Mouse (Mus musculus): ENCODE measurements around the gene Cdkn2c. TPM values are rescaled to one million over a fixed set of nuclear protein-coding genes. Genes with fewer than 3 reads are reported as not detected.

Cdkn2c gene
- total RNA-seq, 2 experiments from 2014 or later: 3.4 to 4.5 TPM

- intact Hi-C loops (cut with DNase I): loop anchor here (2.0 kb wide), 1 partner anchor 324 kb away; no protein-coding TSS in a partner anchor
- no peak for TF ChIP-seq CTCF (IDR thresholded peaks at IDR 0.05)
- no peak for DNase-seq (ENCODE audit: extremely low spot score in 1 of 2, low spot score in 2 of 2)
Observed at GRCm38 (mm10) chr4:109656301-109656700, 10.7 kb downstream of the Cdkn2c start.

GRCm38 (mm10) chr4:109655738-109656137, 11.3 kb downstream of the Cdkn2c start:
- intact Hi-C loops (cut with DNase I): loop anchor here (2.0 kb wide), 1 partner anchor 325 kb away; no protein-coding TSS in a partner anchor

More at GRCm38 (mm10) chr4:109656301-109656700, 10.7 kb downstream of the Cdkn2c start:
- no peak overlapping the region for H3K4me3 ChIP-seq
- no peak overlapping the region for H3K27ac ChIP-seq

GRCm38 (mm10) chr4:109654701-109655100, 12.3 kb downstream of the Cdkn2c start:
- intact Hi-C loops (cut with DNase I): no loop called here
- TF ChIP-seq CTCF (IDR thresholded peaks at IDR 0.05): no peak
- DNase-seq (ENCODE audit: extremely low spot score in 1 of 2, low spot score in 2 of 2): no peak
- H3K4me3 ChIP-seq: no peak overlapping the region
- H3K27ac ChIP-seq: no peak overlapping the region

More at GRCm38 (mm10) chr4:109655738-109656137, 11.3 kb downstream of the Cdkn2c start:
- DNase-seq (ENCODE audit: extremely low spot score in 1 of 2, low spot score in 2 of 2): no peak
- no peak for TF ChIP-seq CTCF (IDR thresholded peaks at IDR 0.05)
- no peak overlapping the region for H3K4me3 ChIP-seq
- no peak overlapping the region for H3K27ac ChIP-seq

- no peak for DNase-seq (ENCODE audit: extremely low spot score in 1 of 2, low spot score in 2 of 2)
- intact Hi-C loops (cut with DNase I): no loop called here
- Histone ChIP-seq H3K27ac (no peak overlapping the region), H3K4me3 (no peak overlapping the region)
- no peak for TF ChIP-seq CTCF (IDR thresholded peaks at IDR 0.05)
Observed at GRCm38 (mm10) chr4:109653251-109653650, 13.7 kb downstream of the Cdkn2c start.

GRCm38 (mm10) chr4:109649331-109649730, 17.7 kb downstream of the Cdkn2c start:
- H3K4me3 ChIP-seq: no peak overlapping the region
- TF ChIP-seq CTCF (IDR thresholded peaks at IDR 0.05): no peak
- intact Hi-C loops (cut with DNase I): no loop called here
- H3K27ac ChIP-seq: no peak overlapping the region
- no peak for DNase-seq (ENCODE audit: extremely low spot score in 1 of 2, low spot score in 2 of 2)

GRCm38 (mm10) chr4:109647281-109647680, 19.7 kb downstream of the Cdkn2c start:
- intact Hi-C loops (cut with DNase I): no loop called here
- TF ChIP-seq CTCF (IDR thresholded peaks at IDR 0.05): no peak
- no peak overlapping the region for H3K27ac ChIP-seq

GRCm38 (mm10) chr4:109641451-109641850, 25.5 kb downstream of the Cdkn2c start:
- Histone ChIP-seq H3K4me3 (no peak overlapping the region), H3K27ac (no peak overlapping the region)
- intact Hi-C loops (cut with DNase I): no loop called here
- TF ChIP-seq CTCF (IDR thresholded peaks at IDR 0.05): no peak
- DNase-seq (ENCODE audit: extremely low spot score in 1 of 2, low spot score in 2 of 2): no peak

More at GRCm38 (mm10) chr4:109647281-109647680, 19.7 kb downstream of the Cdkn2c start:
- no peak overlapping the region for H3K4me3 ChIP-seq
- no peak for DNase-seq (ENCODE audit: extremely low spot score in 1 of 2, low spot score in 2 of 2)

GRCm38 (mm10) chr4:109640141-109640540, 26.8 kb downstream of the Cdkn2c start:
- no peak overlapping the region for H3K27ac ChIP-seq
- intact Hi-C loops (cut with DNase I): no loop called here
- no peak for DNase-seq (ENCODE audit: extremely low spot score in 1 of 2, low spot score in 2 of 2)
- TF ChIP-seq CTCF (IDR thresholded peaks at IDR 0.05): no peak
- H3K4me3 ChIP-seq: no peak overlapping the region

- no peak for TF ChIP-seq CTCF (IDR thresholded peaks at IDR 0.05)
- H3K27ac ChIP-seq: no peak overlapping the region
- no peak overlapping the region for H3K4me3 ChIP-seq
- intact Hi-C loops (cut with DNase I): no loop called here
- DNase-seq (ENCODE audit: extremely low spot score in 1 of 2, low spot score in 2 of 2): no peak
Observed at GRCm38 (mm10) chr4:109639356-109639755, 27.6 kb downstream of the Cdkn2c start.

GRCm38 (mm10) chr4:109634971-109635370, 32.0 kb downstream of the Cdkn2c start:
- intact Hi-C loops (cut with DNase I): no loop called here
- no peak overlapping the region for H3K4me3 ChIP-seq
- DNase-seq (ENCODE audit: extremely low spot score in 1 of 2, low spot score in 2 of 2): no peak
- H3K27ac ChIP-seq: no peak overlapping the region
- no peak; the same call in 1 of the 2 replicates for TF ChIP-seq CTCF (IDR thresholded peaks at IDR 0.05)

GRCm38 (mm10) chr4:109631029-109631428, 36.0 kb downstream of the Cdkn2c start:
- H3K27ac ChIP-seq: no peak overlapping the region
- intact Hi-C loops (cut with DNase I): no loop called here
- no peak for TF ChIP-seq CTCF (IDR thresholded peaks at IDR 0.05)
- H3K4me3 ChIP-seq: no peak overlapping the region
- no peak for DNase-seq (ENCODE audit: extremely low spot score in 1 of 2, low spot score in 2 of 2)

- no peak for TF ChIP-seq CTCF (IDR thresholded peaks at IDR 0.05)
- no peak for DNase-seq (ENCODE audit: extremely low spot score in 1 of 2, low spot score in 2 of 2)
- intact Hi-C loops (cut with DNase I): no loop called here
Observed at GRCm38 (mm10) chr4:109630215-109630614, 36.8 kb downstream of the Cdkn2c start.

GRCm38 (mm10) chr4:109612596-109612995, 54.4 kb downstream of the Cdkn2c start:
- intact Hi-C loops (cut with DNase I): no loop called here
- no peak for TF ChIP-seq CTCF (IDR thresholded peaks at IDR 0.05)

More at GRCm38 (mm10) chr4:109630215-109630614, 36.8 kb downstream of the Cdkn2c start:
- Histone ChIP-seq H3K4me3 (no peak overlapping the region), H3K27ac (no peak overlapping the region)

More at GRCm38 (mm10) chr4:109612596-109612995, 54.4 kb downstream of the Cdkn2c start:
- Histone ChIP-seq H3K27ac (no peak overlapping the region), H3K4me3 (no peak overlapping the region)
- DNase-seq (ENCODE audit: extremely low spot score in 1 of 2, low spot score in 2 of 2): no peak

Other genes with a start within 250 kb of the Cdkn2c start
- gene Rnf11, start 182.5 kb downstream of the Cdkn2c start, total RNA-seq (2021): 100 to 1,000 TPM; 206 to 213 TPM
- gene 4930522H14Rik, start 135.9 kb downstream of the Cdkn2c start, total RNA-seq (2021): not detected
- gene Faf1, start 9.4 kb upstream of the Cdkn2c start, total RNA-seq (2021): 10 to 100 TPM; 24.0 to 24.3 TPM

Data from left cerebral cortex, adult 2 months (tissue).